In genomic region chr6:34995265-34995681, GRCm38 (mm10) we compare ENCODE assay signal across 7 mouse cellular contexts. TPM values are rescaled to one million over a fixed set of nuclear protein-coding genes. Genes with fewer than 3 reads are reported as not detected.
DNase-seq lines count a peak whose midpoint lies in the region; ATAC-seq lines count a peak whose summit lies in the region.

No protein-coding gene starts in this region.

- no peaks in the 10 kb centered on the region for H3K27me3 ChIP-seq in embryonic facial prominence, embryonic 12.5 days
- no peaks in the 10 kb centered on the region for H3K27me3 ChIP-seq in limb, embryonic 13.5 days
- 0 out of 2 replicates have a peak, but pooled peaks cover 2% of the 10 kb centered on the region for H3K27me3 ChIP-seq in midbrain, embryonic 16.5 days (ENCODE audit: control insufficient read depth, insufficient read depth, low read depth, low read length)

- no peaks in the 10 kb centered on the region for H3K9me3 ChIP-seq in embryonic facial prominence, embryonic 12.5 days
- no peaks in the 10 kb centered on the region for H3K9me3 ChIP-seq in limb, embryonic 13.5 days
- no peaks in the 10 kb centered on the region for H3K9me3 ChIP-seq in midbrain, embryonic 16.5 days (replicated peaks; ENCODE audit: control insufficient read depth, low read length, poor library complexity, severe bottlenecking)

- H3K36me3 ChIP-seq in embryonic facial prominence, embryonic 12.5 days, result no peaks in the 10 kb centered on the region
- H3K36me3 ChIP-seq in limb, embryonic 13.5 days, result no peaks in the 10 kb centered on the region
- no peaks in the 10 kb centered on the region for H3K36me3 ChIP-seq in midbrain, embryonic 16.5 days (ENCODE audit: control insufficient read depth, insufficient read depth, low read length)

- H3K9ac ChIP-seq in embryonic facial prominence, embryonic 12.5 days, result 0 out of 2 replicates have a peak overlapping the region, but pooled peaks have one; percentile 24
- H3K9ac ChIP-seq in limb, embryonic 13.5 days, result no peak overlapping the region
- H3K9ac ChIP-seq in midbrain, embryonic 16.5 days (ENCODE audit: low read depth, low read length), result no peak overlapping the region

- ATAC-seq in embryonic facial prominence, embryonic 12.5 days (ENCODE audit: insufficient number of reproducible peaks, insufficient read depth, low FRiP score, low TSS enrichment), result peak; percentile 30; the same call in 1 of the 2 replicates
- ATAC-seq in limb, embryonic 13.5 days (ENCODE audit: low FRiP score, low read depth), result peak; percentile 80; the same call in 1 of the 2 replicates
- peak; percentile 34 for ATAC-seq in midbrain, embryonic 16.5 days

- peak overlapping the region; percentile 26 for H3K4me3 ChIP-seq in embryonic facial prominence, embryonic 12.5 days
- H3K4me3 ChIP-seq in limb, embryonic 13.5 days, result peak overlapping the region; percentile 31
- H3K4me3 ChIP-seq in midbrain, embryonic 16.5 days (ENCODE audit: low read depth, low read length), result no peak overlapping the region

- WGBS in embryonic facial prominence, embryonic 12.5 days, result 7% methylated on average over 13 of the region's 13 CpGs
- WGBS in limb, embryonic 13.5 days, result 7% methylated on average over 13 of the region's 13 CpGs
- WGBS in midbrain, embryonic 16.5 days, result 4% methylated on average over 13 of the region's 13 CpGs

- peaks cover 11% of the 10 kb centered on the region for H3K4me1 ChIP-seq in embryonic facial prominence, embryonic 12.5 days
- H3K4me1 ChIP-seq in limb, embryonic 13.5 days, result peaks cover 13% of the 10 kb centered on the region
- no peaks in the 10 kb centered on the region for H3K4me1 ChIP-seq in midbrain, embryonic 16.5 days (ENCODE audit: control insufficient read depth, insufficient read depth, low read length)

- H3K27ac ChIP-seq in embryonic facial prominence, embryonic 12.5 days, result no peak overlapping the region
- H3K27ac ChIP-seq in limb, embryonic 13.5 days, result no peak overlapping the region; the same call in 1 of the 2 replicates
- no peak overlapping the region for H3K27ac ChIP-seq in midbrain, embryonic 16.5 days (ENCODE audit: low read length)

- peak; percentile 81 for DNase-seq in adrenal gland, postnatal 25 days
- DNase-seq in heart, adult 11 months, result peak; percentile 98
- peak; percentile 86 for DNase-seq in kidney, adult 18-20 months
- peak; percentile 74 to 87 for DNase-seq in spleen, postnatal 10 days (ENCODE audit: low spot score in 2 of 2)

- peak overlapping the region; percentile 51 for H3K4me2 ChIP-seq in embryonic facial prominence, embryonic 12.5 days (replicated peaks)
- H3K4me2 ChIP-seq in limb, embryonic 13.5 days (replicated peaks), result peak overlapping the region; percentile 64
- peak overlapping the region; percentile 39 for H3K4me2 ChIP-seq in midbrain, embryonic 16.5 days (ENCODE audit: low read length)

RNA-seq across cellular contexts. Expression of gene Slc23a4, which starts 7.1 kb away (rescaled TPM):
- total RNA-seq in adrenal gland, postnatal 25 days (2021), result not detected in 2 replicates
- polyA plus RNA-seq in embryonic facial prominence, embryonic 12.5 days (2016; fragmentation: Nextera tagmentation; extraction: Ambion mirVana), result 0.41 and 0.91 TPM in 2 replicates
- polyA plus RNA-seq in limb, embryonic 13.5 days (2015; fragmentation: Nextera tagmentation; extraction: Ambion mirVana), result 0.39 and 0.72 TPM in 2 replicates
- 0.85 and 0.92 TPM in 2 replicates for polyA plus RNA-seq in midbrain, embryonic 16.5 days (2015; fragmentation: Nextera tagmentation; extraction: Ambion mirVana)

Comparison
In these comparisons a context has a peak if more than half of its experiments do, and no peak if none do; other contexts are left out.
1. ATAC-seq: peak in every context shown above with its lines; median percentile 80 in limb, embryonic 13.5 days; 34 in midbrain, embryonic 16.5 days; 30 in embryonic facial prominence, embryonic 12.5 days.